Mouse (Mus musculus): ENCODE measurements around the gene Irak3.

The Irak3 gene

GRCm38 (mm10) chr10:120204591-120205210, 2.8 kb upstream of the Irak3 start:
- no peak for DNase-seq (ENCODE audit: low spot score)

- no peak for DNase-seq (ENCODE audit: low spot score)
These were observed 729 bp upstream of the Irak3 start for GRCm38 (mm10) chr10:120202467-120203250.

GRCm38 (mm10) chr10:120201131-120201921, 604 bp downstream of the Irak3 start, which contains the start of gene Tmbim4:
Tmbim4 (plus strand) TSS chr10:120201590.
- DNase-seq (ENCODE audit: low spot score): peak; percentile 62

- no peak for DNase-seq (ENCODE audit: low spot score)
These were observed 4.7 kb downstream of the Irak3 start for GRCm38 (mm10) chr10:120197061-120197835.

- DNase-seq (ENCODE audit: low spot score): peak; percentile 33
These were observed 8.7 kb downstream of the Irak3 start for GRCm38 (mm10) chr10:120193255-120193654.

GRCm38 (mm10) chr10:120192278-120192677, 9.7 kb downstream of the Irak3 start:
- no peak for DNase-seq (ENCODE audit: low spot score)

GRCm38 (mm10) chr10:120191165-120191564, 10.8 kb downstream of the Irak3 start:
- no peak for DNase-seq (ENCODE audit: low spot score)

GRCm38 (mm10) chr10:120189782-120190181, 12.1 kb downstream of the Irak3 start:
- DNase-seq (ENCODE audit: low spot score): no peak

GRCm38 (mm10) chr10:120189276-120189675, 12.7 kb downstream of the Irak3 start:
- DNase-seq (ENCODE audit: low spot score): no peak

GRCm38 (mm10) chr10:120188513-120188912, 13.4 kb downstream of the Irak3 start:
- DNase-seq (ENCODE audit: low spot score): no peak

GRCm38 (mm10) chr10:120183342-120183741, 18.6 kb downstream of the Irak3 start:
- DNase-seq (ENCODE audit: low spot score): no peak

- DNase-seq (ENCODE audit: low spot score): no peak
These were observed 19.0 kb downstream of the Irak3 start for GRCm38 (mm10) chr10:120182887-120183286.

- DNase-seq (ENCODE audit: low spot score): no peak
These were observed 27.7 kb downstream of the Irak3 start for GRCm38 (mm10) chr10:120174192-120174705.

GRCm38 (mm10) chr10:120171340-120171739, 30.6 kb downstream of the Irak3 start:
- DNase-seq (ENCODE audit: low spot score): no peak

GRCm38 (mm10) chr10:120170277-120170676, 31.7 kb downstream of the Irak3 start:
- DNase-seq (ENCODE audit: low spot score): no peak

GRCm38 (mm10) chr10:120169841-120170240, 32.1 kb downstream of the Irak3 start:
- DNase-seq (ENCODE audit: low spot score): no peak

GRCm38 (mm10) chr10:120169064-120169463, 32.9 kb downstream of the Irak3 start:
- no peak for DNase-seq (ENCODE audit: low spot score)

- DNase-seq (ENCODE audit: low spot score): no peak
These were observed 33.9 kb downstream of the Irak3 start for GRCm38 (mm10) chr10:120168070-120168469.

- no peak for DNase-seq (ENCODE audit: low spot score)
These were observed 36.0 kb downstream of the Irak3 start for GRCm38 (mm10) chr10:120165793-120166503.

GRCm38 (mm10) chr10:120164931-120165792, 36.8 kb downstream of the Irak3 start:
- no peak for DNase-seq (ENCODE audit: low spot score)
